Mouse (Mus musculus): ENCODE data around the gene Rptor. TPM values are rescaled to one million over a fixed set of nuclear protein-coding genes. Genes with fewer than 3 reads are reported as not detected.

Rptor gene
- total and polyA plus RNA-seq, 2 experiments from 2014 or later = 8.0 to 46.7 TPM

DNA sequence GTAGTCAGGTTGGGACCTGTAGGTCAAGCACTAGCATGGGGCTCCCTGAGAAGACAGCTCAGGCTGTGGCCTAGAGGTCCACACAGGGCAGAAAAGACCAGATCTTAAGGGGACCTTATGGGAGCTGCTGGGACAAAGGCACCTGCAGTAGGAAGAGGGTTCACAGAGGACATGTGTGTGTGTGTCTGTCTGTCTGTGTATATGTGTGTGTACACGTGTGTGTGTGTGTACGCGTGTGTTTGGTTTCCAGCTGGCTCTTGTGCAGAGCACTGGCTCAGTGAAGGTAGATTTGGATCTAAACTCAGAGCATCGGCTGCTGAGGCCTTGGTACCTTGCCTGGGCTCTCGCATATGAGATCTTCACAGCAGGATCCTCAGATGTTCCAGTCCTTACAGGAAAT lies 318.0 kb downstream of the Rptor start:
- no peak overlapping the region for H3K4me2 ChIP-seq (ENCODE audit: low read depth)
- no peak overlapping the region for H3K27ac ChIP-seq (ENCODE audit: low read depth, low read length)
- DNase-seq (no peak), ATAC-seq (no peak)
- no peaks in the 10 kb centered on the region for H3K27me3 ChIP-seq (ENCODE audit: insufficient read depth, low read length)
- 89% methylated on average over 5 of the region's 5 CpGs for WGBS
- H3K9me3 ChIP-seq (ENCODE audit: low read length) = no peaks in the 10 kb centered on the region
- no peak for TF ChIP-seq CTCF (IDR thresholded peaks at IDR 0.05; ENCODE audit: low read depth)
- H3K9ac ChIP-seq = no peak overlapping the region
- no peaks in the 10 kb centered on the region for H3K4me1 ChIP-seq (ENCODE audit: insufficient read depth)
- peaks cover 29% of the 10 kb centered on the region for H3K36me3 ChIP-seq (ENCODE audit: insufficient read depth)
- H3K4me3 ChIP-seq (ENCODE audit: low read depth, low read length) = no peak overlapping the region

DNA sequence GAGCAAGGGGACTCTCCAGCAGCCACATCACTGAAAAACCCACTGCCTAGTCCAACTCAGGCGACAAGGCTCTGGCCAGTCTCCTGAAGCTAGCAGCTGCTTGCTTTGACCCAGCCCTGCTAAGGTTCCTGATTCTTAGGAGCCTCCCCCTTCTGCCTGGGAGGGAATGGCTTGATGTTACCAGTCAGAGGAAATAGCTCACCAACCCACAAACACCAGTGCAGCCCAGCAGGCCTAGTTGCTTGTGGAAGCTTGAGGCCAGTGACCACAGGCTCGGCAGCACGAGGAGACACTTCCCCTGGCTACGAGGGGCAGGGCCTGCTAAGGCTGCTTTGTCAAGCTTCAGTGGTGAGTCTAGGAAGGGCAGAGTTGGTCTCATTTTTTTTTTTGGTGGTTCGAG lies 322.5 kb downstream of the Rptor start:
- Histone ChIP-seq H3K36me3 (ENCODE audit: insufficient read depth) (no peaks in the 10 kb centered on the region), H3K27me3 (ENCODE audit: insufficient read depth, low read length) (no peaks in the 10 kb centered on the region), H3K4me2 (ENCODE audit: low read depth) (no peak overlapping the region), H3K9me3 (ENCODE audit: low read length) (no peaks in the 10 kb centered on the region), H3K4me1 (ENCODE audit: insufficient read depth) (no peaks in the 10 kb centered on the region), H3K27ac (ENCODE audit: low read depth, low read length) (no peak overlapping the region), H3K9ac (no peak overlapping the region), H3K4me3 (ENCODE audit: low read depth, low read length) (no peak overlapping the region)
- DNase-seq (no peak), ATAC-seq (no peak)
- TF ChIP-seq CTCF (IDR thresholded peaks at IDR 0.05; ENCODE audit: low read depth) = no peak
- 74% methylated on average over 5 of the region's 5 CpGs for WGBS

DNA sequence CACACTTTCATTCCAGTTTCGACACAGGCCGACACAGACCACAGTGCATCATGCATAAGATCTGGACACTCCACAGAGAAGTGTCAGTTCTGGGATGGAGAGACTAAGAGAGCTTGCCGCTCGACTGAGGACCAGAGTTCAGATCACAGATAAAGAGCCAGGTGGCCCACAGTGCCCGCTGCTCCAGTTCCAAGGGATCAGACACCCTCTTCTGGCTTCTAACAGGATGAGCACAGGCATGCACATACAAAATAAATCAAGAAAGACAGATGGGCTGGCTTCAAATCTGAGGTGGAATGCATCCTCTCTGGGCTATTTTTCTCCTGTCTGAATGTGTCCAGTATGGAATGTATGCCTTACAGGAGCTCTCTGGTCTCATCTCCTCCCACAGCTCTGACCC lies 324.1 kb downstream of the Rptor start:
- H3K9me3 ChIP-seq (ENCODE audit: low read length) = no peaks in the 10 kb centered on the region
- DNase-seq (no peak), ATAC-seq (no peak)
- H3K4me3 ChIP-seq (ENCODE audit: low read depth, low read length) = no peak overlapping the region
- no peak for TF ChIP-seq CTCF (IDR thresholded peaks at IDR 0.05; ENCODE audit: low read depth)
- H3K27ac ChIP-seq (ENCODE audit: low read depth, low read length) = no peak overlapping the region
- no peaks in the 10 kb centered on the region for H3K27me3 ChIP-seq (ENCODE audit: insufficient read depth, low read length)
- no peaks in the 10 kb centered on the region for H3K36me3 ChIP-seq (ENCODE audit: insufficient read depth)
- H3K4me1 ChIP-seq (ENCODE audit: insufficient read depth) = no peaks in the 10 kb centered on the region
- 75% methylated on average over 5 of the region's 5 CpGs for WGBS
- H3K9ac ChIP-seq = no peak overlapping the region
- H3K4me2 ChIP-seq (ENCODE audit: low read depth) = no peak overlapping the region

DNA sequence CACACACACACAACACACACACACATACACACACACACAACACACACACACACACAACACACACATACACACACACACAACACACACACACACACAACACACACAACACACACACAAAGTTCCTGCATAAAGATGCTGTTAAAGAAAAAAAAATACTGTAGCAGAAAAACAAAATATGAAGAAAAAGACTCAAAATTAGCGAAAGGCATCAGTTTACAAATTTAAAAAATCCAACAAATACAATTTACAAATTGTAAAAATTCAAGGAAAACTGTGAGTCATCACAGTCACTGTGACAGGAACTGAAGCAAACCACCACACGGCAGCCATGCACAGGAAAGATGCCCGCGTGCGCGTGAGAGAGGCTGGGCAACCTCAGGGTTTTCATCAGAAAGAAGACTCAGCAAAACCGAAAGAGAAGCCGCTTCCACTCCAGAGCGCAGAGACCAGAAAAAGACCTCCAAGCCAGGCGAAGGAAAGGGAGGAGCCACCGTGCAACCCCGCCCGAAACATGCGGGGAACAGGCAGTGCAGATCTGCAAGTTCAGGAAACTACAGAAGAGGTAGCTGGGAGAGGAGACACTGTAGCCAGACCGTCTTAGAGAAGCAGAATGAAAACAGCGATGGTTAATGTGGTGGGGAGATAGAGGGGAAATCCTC lies 325.4 kb downstream of the Rptor start:
- WGBS = 74% methylated on average over 16 of the region's 16 CpGs
- Histone ChIP-seq H3K4me3 (ENCODE audit: low read depth, low read length) (no peak overlapping the region), H3K36me3 (ENCODE audit: insufficient read depth) (no peaks in the 10 kb centered on the region), H3K4me2 (ENCODE audit: low read depth) (no peak overlapping the region), H3K27ac (ENCODE audit: low read depth, low read length) (no peak overlapping the region), H3K9me3 (ENCODE audit: low read length) (no peaks in the 10 kb centered on the region), H3K4me1 (ENCODE audit: insufficient read depth) (no peaks in the 10 kb centered on the region), H3K27me3 (ENCODE audit: insufficient read depth, low read length) (no peaks in the 10 kb centered on the region), H3K9ac (no peak overlapping the region)
- ATAC-seq (no peak), DNase-seq (no peak)
- no peak for TF ChIP-seq CTCF (IDR thresholded peaks at IDR 0.05; ENCODE audit: low read depth)

DNA sequence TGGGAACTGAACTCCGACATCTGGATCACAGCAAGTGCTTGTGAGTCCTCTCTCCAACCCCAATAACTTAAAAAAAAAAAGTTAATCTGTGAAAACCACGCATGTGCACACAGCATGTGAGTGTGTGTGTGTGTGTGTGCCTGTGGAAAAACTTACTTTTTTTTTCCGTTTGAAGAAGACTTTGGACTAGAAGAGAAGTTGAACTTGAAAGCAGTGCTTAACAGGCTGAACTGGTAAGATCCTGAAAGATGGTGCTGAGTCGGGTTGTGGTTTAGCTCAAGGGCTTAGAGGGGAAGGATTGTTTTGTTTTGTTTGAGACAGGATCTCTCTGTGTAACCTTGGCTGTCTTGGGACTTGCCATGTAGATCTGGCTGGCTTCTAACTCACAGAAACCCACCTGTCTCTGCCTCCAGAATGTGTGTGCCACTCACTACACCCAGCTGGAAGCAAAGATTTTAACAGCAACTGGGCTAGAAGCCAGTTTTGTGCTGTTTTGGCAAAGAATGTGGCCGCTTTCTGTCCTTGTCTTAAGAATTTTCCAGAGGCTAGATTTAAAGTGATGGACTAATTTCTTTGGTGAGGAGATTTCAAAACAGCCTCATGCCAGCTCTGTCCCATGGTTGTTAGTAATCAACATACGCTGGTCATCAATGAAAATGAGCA lies 327.0 kb downstream of the Rptor start:
- no peaks in the 10 kb centered on the region for H3K9me3 ChIP-seq (ENCODE audit: low read length)
- DNase-seq (no peak), ATAC-seq (no peak)
- no peaks in the 10 kb centered on the region for H3K27me3 ChIP-seq (ENCODE audit: insufficient read depth, low read length)
- no peaks in the 10 kb centered on the region for H3K4me1 ChIP-seq (ENCODE audit: insufficient read depth)
- no peaks in the 10 kb centered on the region for H3K36me3 ChIP-seq (ENCODE audit: insufficient read depth)
- TF ChIP-seq CTCF (IDR thresholded peaks at IDR 0.05; ENCODE audit: low read depth) = no peak
- 83% methylated on average over 6 of the region's 6 CpGs for WGBS
- H3K4me2 ChIP-seq (ENCODE audit: low read depth) = no peak overlapping the region
- H3K9ac ChIP-seq = no peak overlapping the region
- H3K27ac ChIP-seq (ENCODE audit: low read depth, low read length) = no peak overlapping the region
- H3K4me3 ChIP-seq (ENCODE audit: low read depth, low read length) = no peak overlapping the region

DNA sequence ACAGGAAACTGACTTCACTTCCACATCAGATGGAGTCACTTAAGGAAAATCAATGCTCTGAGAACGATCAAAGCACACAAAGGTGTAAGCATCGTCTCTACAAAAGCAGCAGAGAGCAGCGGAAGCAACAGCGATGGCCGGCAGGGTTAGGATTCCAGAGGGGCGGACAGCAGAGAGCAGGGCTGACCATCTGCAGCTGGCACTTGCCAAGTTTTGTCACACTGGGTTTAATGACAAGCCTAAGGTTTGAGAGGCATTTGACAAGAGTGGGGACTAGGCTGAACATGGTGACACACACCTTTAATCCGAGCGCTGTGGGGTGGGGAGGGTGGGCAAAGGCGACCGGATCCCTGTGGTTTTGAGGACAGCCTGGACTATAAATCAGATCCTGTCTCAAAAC lies 329.1 kb downstream of the Rptor start:
- TF ChIP-seq CTCF (IDR thresholded peaks at IDR 0.05; ENCODE audit: low read depth) = no peak
- 77% methylated on average over 10 of the region's 10 CpGs for WGBS
- no peaks in the 10 kb centered on the region for H3K9me3 ChIP-seq (ENCODE audit: low read length)
- no peak overlapping the region for H3K27ac ChIP-seq (ENCODE audit: low read depth, low read length)
- ATAC-seq (no peak), DNase-seq (no peak)
- H3K4me3 ChIP-seq (ENCODE audit: low read depth, low read length) = no peak overlapping the region
- H3K4me2 ChIP-seq (ENCODE audit: low read depth) = no peak overlapping the region
- no peaks in the 10 kb centered on the region for H3K27me3 ChIP-seq (ENCODE audit: insufficient read depth, low read length)
- H3K9ac ChIP-seq = no peak overlapping the region
- H3K36me3 ChIP-seq (ENCODE audit: insufficient read depth) = no peaks in the 10 kb centered on the region
- H3K4me1 ChIP-seq (ENCODE audit: insufficient read depth) = peaks cover 17% of the 10 kb centered on the region

DNA sequence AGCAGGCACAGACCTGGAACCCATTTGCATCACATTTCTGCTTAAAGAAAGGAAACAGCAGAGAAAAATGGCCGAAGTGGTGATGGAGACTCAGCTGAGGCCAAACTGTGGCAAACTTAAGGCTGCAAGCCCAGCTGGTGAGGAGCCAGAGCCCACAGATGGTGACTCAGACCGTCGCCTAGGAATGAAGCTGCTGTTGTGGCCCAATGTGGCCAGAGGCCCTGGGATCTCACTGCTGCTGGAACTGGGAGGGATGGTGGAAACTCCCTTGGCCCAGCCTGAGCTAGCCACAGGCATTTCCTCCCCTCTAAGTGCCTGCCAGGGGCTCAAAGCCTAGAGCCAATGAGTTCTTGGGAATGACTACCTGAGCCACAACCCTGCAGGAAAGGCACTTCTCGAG lies 330.4 kb downstream of the Rptor start:
- H3K27ac ChIP-seq (ENCODE audit: low read depth, low read length) = no peak overlapping the region
- H3K36me3 ChIP-seq (ENCODE audit: insufficient read depth) = no peaks in the 10 kb centered on the region; the same call in 1 of the 2 replicates
- no peaks in the 10 kb centered on the region for H3K9me3 ChIP-seq (ENCODE audit: low read length)
- H3K9ac ChIP-seq = no peak overlapping the region
- no peaks in the 10 kb centered on the region for H3K27me3 ChIP-seq (ENCODE audit: insufficient read depth, low read length)
- DNase-seq (no peak), ATAC-seq (no peak)
- TF ChIP-seq CTCF (IDR thresholded peaks at IDR 0.05; ENCODE audit: low read depth) = no peak
- peaks cover 28% of the 10 kb centered on the region for H3K4me1 ChIP-seq (ENCODE audit: insufficient read depth)
- no peak overlapping the region for H3K4me2 ChIP-seq (ENCODE audit: low read depth)
- 55% methylated on average over 4 of the region's 4 CpGs for WGBS
- no peak overlapping the region for H3K4me3 ChIP-seq (ENCODE audit: low read depth, low read length)
